Mouse (Mus musculus) brain, embryonic 14.5 days (tissue): ENCODE measurements around the gene Rnf214.

ENCODE experiments used
- CTCF ChIP-seq: fragments of 200-500 bp; IDR thresholded peaks from 2 replicates; pipeline ENCODE4 v1.5.1; 2012; ENCODE audit warnings: inconsistent platforms, mild to moderate bottlenecking, moderate library complexity, borderline replicate concordance; ENCODE audit not compliant: insufficient read depth, insufficient read length; ENCODE audit errors: extremely low read depth
- POLR2A ChIP-seq: fragments of 200-500 bp; IDR thresholded peaks from 2 replicates; pipeline ENCODE4 v1.6.1; 2012; ENCODE audit warnings: mild to moderate bottlenecking, inconsistent platforms, borderline replicate concordance; ENCODE audit not compliant: poor library complexity, insufficient read depth, insufficient read length, severe bottlenecking; ENCODE audit errors: extremely low read depth

DNA sequence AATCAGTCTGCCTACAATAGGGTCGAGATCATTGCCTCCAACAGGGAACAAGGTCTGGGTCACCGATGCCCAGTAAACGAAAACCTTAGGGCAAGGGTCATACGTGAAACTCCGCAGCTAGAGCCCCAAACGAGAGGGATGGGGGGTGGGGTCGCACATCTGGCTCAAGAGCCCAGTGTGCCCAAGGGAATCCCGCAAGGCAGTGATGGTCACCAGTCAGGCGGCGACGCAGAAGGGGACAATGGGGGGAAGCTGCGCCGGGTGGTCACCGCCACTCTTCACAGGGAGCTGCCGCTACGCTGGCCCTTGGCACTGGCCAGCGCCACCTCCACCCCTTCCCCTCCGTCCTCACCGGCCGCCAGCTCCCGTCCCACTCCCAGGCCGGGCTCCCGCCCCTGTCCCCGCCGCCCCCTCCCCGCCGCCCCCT lies 887 bp downstream of the Rnf214 start:
- TF ChIP-seq POLR2A (no peak), CTCF (no peak)
